Mouse (Mus musculus) neural tube, embryonic 12.5 days (tissue): ENCODE data around the gene Nkain4. TPM values are rescaled to one million over a fixed set of nuclear protein-coding genes. Genes with fewer than 3 reads are reported as not detected.

ENCODE experiments used
- ATAC-seq: fragments of 200-750 bp; cut with Nextera tagmentation; 2 replicates; pipeline ENCODE4 v1.8.0; 2017; ENCODE audit warnings: low read depth, mild to moderate bottlenecking, moderate TSS enrichment, moderate library complexity; ENCODE audit not compliant: low FRiP score
- H3K27ac ChIP-seq: fragments of 300-500 bp; sonication (generic); 2 replicates; pipeline ENCODE4 v1.5.1; 2016
- H3K27me3 ChIP-seq: fragments of 300-500 bp; sonication (generic); replicated peaks from 2 replicates; pipeline ENCODE4 v1.6.1; 2016; ENCODE audit warnings: mild to moderate bottlenecking
- H3K36me3 ChIP-seq: fragments of 300-500 bp; sonication (generic); 2 replicates; pipeline ENCODE4 v1.6.1; 2016; ENCODE audit warnings: mild to moderate bottlenecking
- H3K4me1 ChIP-seq: fragments of 300-500 bp; sonication (generic); 2 replicates; pipeline ENCODE4 v1.6.1; 2016
- H3K4me2 ChIP-seq: fragments of 300-500 bp; sonication (generic); replicated peaks from 2 replicates; pipeline ENCODE4 v1.6.1; 2016; ENCODE audit warnings: mild to moderate bottlenecking
- H3K4me3 ChIP-seq: fragments of 300-500 bp; sonication (generic); 2 replicates; pipeline ENCODE4 v1.5.1; 2016
- H3K9ac ChIP-seq: fragments of 300-500 bp; sonication (generic); 2 replicates; pipeline ENCODE4 v1.6.1; 2016; ENCODE audit warnings: mild to moderate bottlenecking
- H3K9me3 ChIP-seq: fragments of 300-500 bp; sonication (generic); 2 replicates; pipeline ENCODE4 v1.6.1; 2016; ENCODE audit warnings: mild to moderate bottlenecking
- WGBS: fragments of 180-500 bp; shearing (Covaris S2); methylation state at CpG from one replicate; pipeline ENCODE4 v1.1.7; 2016; 5-methylcytosine and 5-hydroxymethylcytosine counted together
- microRNA-seq: library from miRNA; unstranded; fragments of <30 nt; microRNA quantifications from one replicate; pipeline ENCODE4, GENCODE M21; 2017
- polyA plus RNA-seq: library from polyadenylated mRNA; unstranded; fragments of >200 nt; fragmentation: Nextera tagmentation; extraction: Ambion mirVana; gene quantifications from 2 replicates; pipeline ENCODE4 v1.2.1, GENCODE M21; 2016

The Nkain4 gene
- polyA plus RNA-seq, 1 experiment from 2014 or later, result 90.6 TPM

DNA sequence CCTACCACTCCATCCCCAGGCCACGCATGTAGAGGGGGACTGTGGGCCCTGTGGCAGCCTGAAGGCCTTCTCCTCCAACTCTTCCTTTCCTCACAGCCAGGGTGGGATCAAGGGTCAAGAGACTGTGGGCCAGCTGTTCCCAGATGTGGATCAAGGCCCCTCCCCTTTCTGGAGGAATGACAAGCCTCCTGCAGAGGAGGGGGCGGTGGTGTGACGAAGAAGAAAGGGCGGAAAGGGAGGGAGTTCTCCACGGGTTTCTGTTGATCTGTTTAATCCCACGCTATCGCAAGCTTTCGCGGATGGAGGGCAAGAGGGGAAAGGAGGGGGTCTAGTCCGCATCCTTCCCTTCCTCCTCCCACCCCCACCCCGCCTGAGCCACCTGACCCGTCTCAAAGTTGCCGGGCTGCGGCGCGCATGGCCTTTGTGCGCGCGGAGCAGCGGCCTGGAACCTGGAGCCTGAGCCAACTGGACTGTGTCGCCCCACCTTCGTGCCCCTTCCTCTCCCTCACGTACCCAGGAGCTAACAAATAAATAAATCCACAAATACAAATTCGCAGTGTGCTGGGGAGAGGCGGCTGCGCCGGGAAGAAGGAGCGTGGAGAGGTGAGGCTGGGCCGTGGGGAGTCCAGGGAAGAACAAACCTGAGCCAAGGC is 64.0 kb downstream of the Nkain4 start:
- under 1% methylated on average over 29 of the region's 29 CpGs for WGBS
- ATAC-seq, result no peak
- H3K9me3 ChIP-seq, result no peaks in the 10 kb centered on the region
- H3K4me1 ChIP-seq, result peaks cover 62% of the 10 kb centered on the region
- peaks cover 29% of the 10 kb centered on the region for H3K27me3 ChIP-seq
- H3K4me2 ChIP-seq, result peak overlapping the region; percentile 67
- peak overlapping the region; percentile 99 for H3K9ac ChIP-seq
- peak overlapping the region; percentile 84 for H3K4me3 ChIP-seq
- H3K27ac ChIP-seq, result peak overlapping the region; percentile 99
- H3K36me3 ChIP-seq, result peaks cover 5% of the 10 kb centered on the region; the same call in 1 of the 2 replicates

- Histone ChIP-seq H3K4me3 (no peak overlapping the region), H3K27me3 (peaks cover 29% of the 10 kb centered on the region), H3K4me1 (peaks cover 56% of the 10 kb centered on the region), H3K36me3 (no peaks in the 10 kb centered on the region), H3K4me2 (peak overlapping the region; percentile 67), H3K9ac (no peak overlapping the region), H3K27ac (peak overlapping the region; percentile 99), H3K9me3 (no peaks in the 10 kb centered on the region)
- WGBS, result 9% methylated on average over 4 of the region's 4 CpGs
- no peak for ATAC-seq
These were observed 64.6 kb downstream of the Nkain4 start for GRCm38 (mm10) chr2:180889921-180890280.

- Histone ChIP-seq H3K9me3 (no peaks in the 10 kb centered on the region), H3K9ac (peak overlapping the region; percentile 67), H3K4me3 (peak overlapping the region; percentile 32), H3K4me2 (peak overlapping the region; percentile 67), H3K4me1 (peaks cover 52% of the 10 kb centered on the region), H3K27me3 (peaks cover 29% of the 10 kb centered on the region), H3K36me3 (no peaks in the 10 kb centered on the region), H3K27ac (peak overlapping the region; percentile 99)
- 3% methylated on average over 19 of the region's 19 CpGs for WGBS
- no peak for ATAC-seq
These were observed 65.1 kb downstream of the Nkain4 start for GRCm38 (mm10) chr2:180889271-180889920.

- Histone ChIP-seq H3K4me2 (no peak overlapping the region), H3K27ac (no peak overlapping the region), H3K4me3 (no peak overlapping the region), H3K27me3 (0 out of 2 replicates have a peak, but pooled peaks cover 3% of the 10 kb centered on the region), H3K4me1 (peaks cover 46% of the 10 kb centered on the region), H3K9ac (no peak overlapping the region), H3K36me3 (peaks cover 10% of the 10 kb centered on the region), H3K9me3 (no peaks in the 10 kb centered on the region)
- ATAC-seq, result no peak
- WGBS, result 82% methylated on average over 5 of the region's 5 CpGs
These were observed 69.2 kb downstream of the Nkain4 start for GRCm38 (mm10) chr2:180885270-180885669.

Small RNA genes lying within 50 kb of the gene (microRNA-seq; reads per million reads assigned to microRNA genes)
- 3.5 reads per million, percentile 9 among the genes with 10 or more reads in this experiment for gene Mir124a-3

Other genes with a start within 250 kb of the Nkain4 start
- 32.0 and 33.6 TPM in 2 replicates for gene Dido1, start 244.7 kb downstream of the Nkain4 start, polyA plus RNA-seq
- 53.8 and 56.8 TPM in 2 replicates for gene Gid8, start 244.6 kb downstream of the Nkain4 start, polyA plus RNA-seq
- gene Slc17a9, start 229.4 kb downstream of the Nkain4 start, polyA plus RNA-seq, result 0.43 and 0.52 TPM in 2 replicates
- gene Bhlhe23, start 177.8 kb downstream of the Nkain4 start, polyA plus RNA-seq, result 7.1 and 8.2 TPM in 2 replicates
- 62.4 and 64.7 TPM in 2 replicates for gene Ythdf1, start 33.8 kb downstream of the Nkain4 start, polyA plus RNA-seq
- gene Birc7, start 25.7 kb downstream of the Nkain4 start, polyA plus RNA-seq, result 0.27 and 0.34 TPM in 2 replicates
- 95.1 and 101 TPM in 2 replicates for gene Arfgap1, start 12.5 kb upstream of the Nkain4 start, polyA plus RNA-seq
- 1.8 TPM in 2 replicates for gene Col20a1, start 31.8 kb upstream of the Nkain4 start, polyA plus RNA-seq
- gene Chrna4, start 88.8 kb upstream of the Nkain4 start, polyA plus RNA-seq, result 61.7 and 65.1 TPM in 2 replicates
- 39.0 and 41.6 TPM in 2 replicates for gene Kcnq2, start 180.6 kb upstream of the Nkain4 start, polyA plus RNA-seq
- gene Eef1a2, start 202.3 kb upstream of the Nkain4 start, polyA plus RNA-seq, result 2.8 and 3.4 TPM in 2 replicates
- gene Ppdpf, start 232.5 kb upstream of the Nkain4 start, polyA plus RNA-seq, result 424 and 444 TPM in 2 replicates
- gene Ptk6, start 248.1 kb upstream of the Nkain4 start, polyA plus RNA-seq, result not detected in 2 replicates